Mouse (Mus musculus) cerebellum, postnatal 10 days (tissue): ENCODE results near the gene Nav1.
A peak's percentile ranks its signal among the peaks of the same experiment; 100 is the strongest.

Source experiments
- DNase-seq, 2 experiments: peaks; one replicate each; pipeline ENCODE4 v3.0.0; 2021; ENCODE audit warnings: mixed read lengths in 2 of 2

Gene Nav1

GRCm38 (mm10) chr1:135435823-135436222 is 171.3 kb downstream of the Nav1 start:
- DNase-seq = no peak

GRCm38 (mm10) chr1:135430669-135431017 is 176.5 kb downstream of the Nav1 start:
- DNase-seq = no peak

- DNase-seq = peak; percentile 97 to 98
Observed at GRCm38 (mm10) chr1:135429901-135430668, 177.0 kb downstream of the Nav1 start, which contains the start of gene Ipo9. Gene Ipo9, minus strand, starts transcription at chr1:135430499.

GRCm38 (mm10) chr1:135427390-135427789 is 179.7 kb downstream of the Nav1 start:
- no peak for DNase-seq

- no peak for DNase-seq
Observed at GRCm38 (mm10) chr1:135426645-135427044, 180.4 kb downstream of the Nav1 start.

GRCm38 (mm10) chr1:135422772-135423171 is 184.3 kb downstream of the Nav1 start:
- no peak for DNase-seq

- DNase-seq = no peak
Observed at GRCm38 (mm10) chr1:135413996-135414395, 193.1 kb downstream of the Nav1 start.

GRCm38 (mm10) chr1:135412130-135412529 is 195.0 kb downstream of the Nav1 start:
- no peak for DNase-seq

GRCm38 (mm10) chr1:135410967-135411366 is 196.1 kb downstream of the Nav1 start:
- no peak for DNase-seq

GRCm38 (mm10) chr1:135408973-135409372 is 198.1 kb downstream of the Nav1 start:
- no peak for DNase-seq

GRCm38 (mm10) chr1:135405356-135405755 is 201.7 kb downstream of the Nav1 start:
- DNase-seq = no peak

- DNase-seq = no peak
Observed at GRCm38 (mm10) chr1:135401452-135402110, 205.5 kb downstream of the Nav1 start.

- no peak for DNase-seq
Observed at GRCm38 (mm10) chr1:135399466-135399865, 207.6 kb downstream of the Nav1 start.

- DNase-seq = no peak
Observed at GRCm38 (mm10) chr1:135385161-135385560, 221.9 kb downstream of the Nav1 start.
